ENCODE assay signal across 19 mouse cellular contexts in genomic region chr15:13034436-13034835, GRCm38 (mm10).
DNase-seq lines count a peak whose midpoint lies in the region; ATAC-seq and TF ChIP-seq lines count a peak whose summit lies in the region.
"Had no signal": no experiment of that assay in that cellular context is flagged by ENCODE, and none has a peak within 500 bp of the region (broad histone marks: within the 10 kb centered on the region; RNA-seq: fewer than 3 reads in every experiment).

No protein-coding gene starts in this region.

- 0 out of 2 replicates have a peak, but pooled peaks cover 2% of the 10 kb centered on the region for H3K36me3 ChIP-seq in forebrain, embryonic 16.5 days (ENCODE audit: control insufficient read depth, insufficient read depth)
- H3K36me3 ChIP-seq in forebrain, embryonic 15.5 days: no peaks in the 10 kb centered on the region
- H3K36me3 ChIP-seq in heart, embryonic 16.5 days (ENCODE audit: control insufficient read depth, insufficient read depth): no peaks in the 10 kb centered on the region
- no peaks in the 10 kb centered on the region for H3K36me3 ChIP-seq in lung, postnatal 0 days (ENCODE audit: insufficient read depth, low read length)

- H3K27ac ChIP-seq in forebrain, embryonic 16.5 days (ENCODE audit: low read length): no peak overlapping the region
- no peak overlapping the region for H3K27ac ChIP-seq in forebrain, embryonic 15.5 days (replicated peaks)
- no peak overlapping the region for H3K27ac ChIP-seq in heart, embryonic 16.5 days (ENCODE audit: low read length)
- H3K27ac ChIP-seq in lung, postnatal 0 days (ENCODE audit: low read length): no peak overlapping the region
- H3K27ac ChIP-seq: embryonic facial prominence, embryonic 10.5 days; hindbrain, embryonic 10.5 days; layer of hippocampus, adult 2 months; neural tube, embryonic 13.5 days had no signal

- H3K9ac ChIP-seq in forebrain, embryonic 16.5 days (replicated peaks; ENCODE audit: low read depth, low read length): no peak overlapping the region
- H3K9ac ChIP-seq in forebrain, embryonic 15.5 days (replicated peaks): no peak overlapping the region
- H3K9ac ChIP-seq in heart, embryonic 16.5 days (ENCODE audit: low read length): no peak overlapping the region
- no peak overlapping the region for H3K9ac ChIP-seq in lung, postnatal 0 days (replicated peaks; ENCODE audit: low read depth)
- H3K9ac ChIP-seq: liver, postnatal 0 days; neural tube, embryonic 13.5 days had no signal

- no peak for ATAC-seq in forebrain, embryonic 16.5 days
- ATAC-seq in forebrain, embryonic 15.5 days (replicated peaks): no peak
- no peak for ATAC-seq in heart, embryonic 16.5 days (replicated peaks; ENCODE audit: extremely low read depth, insufficient read depth, low FRiP score)
- no peak for ATAC-seq in lung, postnatal 0 days
- ATAC-seq: liver, postnatal 0 days had no signal

- TF ChIP-seq CTCF in lung, postnatal 0 days (IDR thresholded peaks at IDR 0.05): no peak

- 0 out of 2 replicates have a peak overlapping the region, but pooled peaks have one; percentile 0 for H3K4me2 ChIP-seq in forebrain, embryonic 16.5 days (ENCODE audit: low read length)
- H3K4me2 ChIP-seq in forebrain, embryonic 15.5 days (replicated peaks): no peak overlapping the region
- H3K4me2 ChIP-seq in heart, embryonic 16.5 days (ENCODE audit: low read depth, low read length): peak overlapping the region; percentile 47
- 0 out of 2 replicates have a peak overlapping the region, but pooled peaks have one; percentile 1 for H3K4me2 ChIP-seq in lung, postnatal 0 days (replicated peaks; ENCODE audit: low read depth, low read length)
- H3K4me2 ChIP-seq: neural tube, embryonic 13.5 days had no signal

- no peaks in the 10 kb centered on the region for H3K27me3 ChIP-seq in forebrain, embryonic 16.5 days (replicated peaks; ENCODE audit: control insufficient read depth, insufficient read depth, low read length)
- H3K27me3 ChIP-seq in forebrain, embryonic 15.5 days: no peaks in the 10 kb centered on the region
- H3K27me3 ChIP-seq in heart, embryonic 16.5 days (ENCODE audit: control insufficient read depth, insufficient read depth, low read length): no peaks in the 10 kb centered on the region
- no peaks in the 10 kb centered on the region for H3K27me3 ChIP-seq in lung, postnatal 0 days (replicated peaks; ENCODE audit: insufficient read depth, low read length)
- H3K27me3 ChIP-seq: neural tube, embryonic 13.5 days had no signal

- DNase-seq in heart, postnatal 36 days: no peak
- no peak for DNase-seq in lung, postnatal 0 days (ENCODE audit: low spot score)
- DNase-seq in lung, postnatal 14 days: no peak
- DNase-seq in brain, adult 2 months (ENCODE audit: low read depth, low spot score): peak; percentile 21
- DNase-seq: adrenal gland, adult 8-10 months; cerebellum, adult 11-12 months; cerebellum, postnatal 25 days; gastrocnemius, postnatal 14 days; kidney, adult 18-20 months; liver; liver, postnatal 0 days; thymus, postnatal 4 days had no signal

- H3K4me3 ChIP-seq in forebrain, embryonic 16.5 days (replicated peaks; ENCODE audit: low read length): no peak overlapping the region
- H3K4me3 ChIP-seq in forebrain, embryonic 15.5 days: no peak overlapping the region
- H3K4me3 ChIP-seq in heart, embryonic 16.5 days (ENCODE audit: low read length): peak overlapping the region; percentile 18
- no peak overlapping the region for H3K4me3 ChIP-seq in lung, postnatal 0 days (ENCODE audit: low read depth, low read length)
- H3K4me3 ChIP-seq: embryonic facial prominence, embryonic 10.5 days; hindbrain, embryonic 10.5 days; layer of hippocampus, adult 2 months; neural tube, embryonic 13.5 days had no signal

- TF ChIP-seq EP300 in lung, postnatal 0 days (IDR thresholded peaks at IDR 0.05): no peak

- H3K9me3 ChIP-seq in forebrain, embryonic 16.5 days (ENCODE audit: control insufficient read depth, low read length): no peaks in the 10 kb centered on the region
- H3K9me3 ChIP-seq in forebrain, embryonic 15.5 days: no peaks in the 10 kb centered on the region
- H3K9me3 ChIP-seq in heart, embryonic 16.5 days (replicated peaks; ENCODE audit: control insufficient read depth, low read length): no peaks in the 10 kb centered on the region
- H3K9me3 ChIP-seq in lung, postnatal 0 days (ENCODE audit: low read length): no peaks in the 10 kb centered on the region
- H3K9me3 ChIP-seq: embryonic facial prominence, embryonic 10.5 days; hindbrain, embryonic 10.5 days; neural tube, embryonic 13.5 days had no signal

- H3K4me1 ChIP-seq in forebrain, embryonic 16.5 days (replicated peaks; ENCODE audit: control insufficient read depth, insufficient read depth, low read length): no peaks in the 10 kb centered on the region
- no peaks in the 10 kb centered on the region for H3K4me1 ChIP-seq in forebrain, embryonic 15.5 days
- H3K4me1 ChIP-seq in heart, embryonic 16.5 days (ENCODE audit: control insufficient read depth, insufficient read depth, low read length): no peaks in the 10 kb centered on the region
- no peaks in the 10 kb centered on the region for H3K4me1 ChIP-seq in lung, postnatal 0 days (ENCODE audit: insufficient read depth, low read depth, low read length)
- H3K4me1 ChIP-seq: embryonic facial prominence, embryonic 10.5 days; hindbrain, embryonic 10.5 days; neural tube, embryonic 13.5 days had no signal

- intact Hi-C loops in heart, postnatal 36 days (cut with DNase I): no loop called here

- WGBS in forebrain, embryonic 16.5 days: 72% methylated on average over 16 of the region's 16 CpGs
- WGBS in forebrain, embryonic 15.5 days: 69% methylated on average over 16 of the region's 16 CpGs
- 14% methylated on average over 16 of the region's 16 CpGs for WGBS in heart, embryonic 16.5 days
- WGBS in lung, postnatal 0 days: 32% methylated on average over 16 of the region's 16 CpGs
